Mouse (Mus musculus) CH12.LX (cell line): Measurements from ENCODE around the gene Hck.

ENCODE experiments used
- CTCF ChIP-seq, 2 experiments: IDR thresholded peaks in 1 of 2; conservative IDR thresholded peaks in 1 of 2; 2 replicates each; pipeline ENCODE4 v1.5.1; 2011 to 2012; ENCODE audit warnings: low read depth in 2 of 2, low read length in 2 of 2, improper control_type of control experiment in 1 of 2, inconsistent platforms in 1 of 2, mild to moderate bottlenecking in 1 of 2, moderate library complexity in 1 of 2
- ZNF384 ChIP-seq: IDR thresholded peaks from 2 replicates; pipeline ENCODE4 v1.6.1; 2012; ENCODE audit warnings: low read depth, low read length, improper control_type of control experiment, inconsistent platforms

- no peak for TF ChIP-seq ZNF384
- TF ChIP-seq CTCF (conservative IDR thresholded peaks at IDR 0.05 in 1 of 2, IDR thresholded peaks at IDR 0.05 in 1 of 2; ENCODE audit: low read depth in 2 of 2, low read length in 2 of 2), result no peak
Observed at GRCm38 (mm10) chr2:153060216-153060615, 48.1 kb upstream of the Hck start.
